In genomic region chr7:132264763-132265162, GRCm38 (mm10) we compare ENCODE assay signal across 19 mouse cellular contexts. TPM values are rescaled to one million over a fixed set of nuclear protein-coding genes. Genes with fewer than 3 reads are reported as not detected.
DNase-seq lines count a peak whose midpoint lies in the region; ATAC-seq and TF ChIP-seq lines count a peak whose summit lies in the region.
"Had no signal": no experiment of that assay in that cellular context is flagged by ENCODE, and none has a peak within 500 bp of the region (broad histone marks: within the 10 kb centered on the region; RNA-seq: fewer than 3 reads in every experiment).

No protein-coding gene starts in this region.

- no peak for TF ChIP-seq EP300 in stomach, postnatal 0 days (optimal IDR thresholded peaks at IDR 0.05)

- H3K27ac ChIP-seq in forebrain, embryonic 10.5 days, result peak overlapping the region; percentile 77
- H3K27ac ChIP-seq in forebrain, embryonic 12.5 days, result no peak overlapping the region
- H3K27ac ChIP-seq in limb, embryonic 15.5 days, result 0 out of 2 replicates have a peak overlapping the region, but pooled peaks have one; percentile 0
- no peak overlapping the region for H3K27ac ChIP-seq in limb, embryonic 10.5 days
- H3K27ac ChIP-seq in hindbrain, embryonic 10.5 days, result peak overlapping the region; percentile 88
- H3K27ac ChIP-seq in midbrain, embryonic 13.5 days, result peak overlapping the region; percentile 82
- no peak overlapping the region for H3K27ac ChIP-seq in stomach, postnatal 0 days (replicated peaks)
- H3K27ac ChIP-seq: embryonic facial prominence, embryonic 12.5 days; heart, embryonic 15.5 days; kidney, embryonic 15.5 days; macrophage; stomach, embryonic 15.5 days had no signal

- WGBS in forebrain, embryonic 10.5 days, result 72% methylated on average over 3 of the region's 3 CpGs
- 85% methylated on average over 3 of the region's 3 CpGs for WGBS in forebrain, embryonic 12.5 days
- 70% methylated on average over 3 of the region's 3 CpGs for WGBS in limb, embryonic 15.5 days
- 68% methylated on average over 3 of the region's 3 CpGs for WGBS in limb, embryonic 10.5 days
- WGBS in hindbrain, embryonic 10.5 days, result 65% methylated on average over 3 of the region's 3 CpGs
- 78% methylated on average over 3 of the region's 3 CpGs for WGBS in midbrain, embryonic 13.5 days
- 70% methylated on average over 3 of the region's 3 CpGs for WGBS in stomach, postnatal 0 days

- no peak for TF ChIP-seq CTCF in stomach, postnatal 0 days (IDR thresholded peaks at IDR 0.05; ENCODE audit: low read depth)

- ATAC-seq in forebrain, embryonic 12.5 days (ENCODE audit: low FRiP score), result no peak
- no peak for ATAC-seq in limb, embryonic 15.5 days (ENCODE audit: insufficient number of reproducible peaks, low FRiP score, low TSS enrichment, low read depth)
- no peak for ATAC-seq in midbrain, embryonic 13.5 days
- no peak for ATAC-seq in stomach, postnatal 0 days (ENCODE audit: low FRiP score, low TSS enrichment)
- ATAC-seq: inflammation-experienced regulatory T-cells, adult 6 months; Patski had no signal

- H3K27me3 ChIP-seq in forebrain, embryonic 10.5 days (ENCODE audit: poor library complexity, severe bottlenecking), result peaks cover 14% of the 10 kb centered on the region; the same call in 1 of the 2 replicates
- H3K27me3 ChIP-seq in forebrain, embryonic 12.5 days, result no peaks in the 10 kb centered on the region; the same call in 1 of the 2 replicates
- H3K27me3 ChIP-seq in limb, embryonic 15.5 days, result no peaks in the 10 kb centered on the region
- no peaks in the 10 kb centered on the region for H3K27me3 ChIP-seq in limb, embryonic 10.5 days (ENCODE audit: low read depth, poor library complexity, severe bottlenecking)
- H3K27me3 ChIP-seq in hindbrain, embryonic 10.5 days (ENCODE audit: insufficient read depth, poor library complexity, severe bottlenecking), result no peaks in the 10 kb centered on the region
- no peaks in the 10 kb centered on the region for H3K27me3 ChIP-seq in midbrain, embryonic 13.5 days
- no peaks in the 10 kb centered on the region for H3K27me3 ChIP-seq in stomach, postnatal 0 days (ENCODE audit: control insufficient read depth, insufficient read depth, low read length)
- H3K27me3 ChIP-seq: embryonic facial prominence, embryonic 12.5 days; heart, embryonic 15.5 days; kidney, embryonic 15.5 days; Patski; stomach, embryonic 15.5 days had no signal

- DNase-seq in forebrain, embryonic 10.5 days (ENCODE audit: extremely low spot score, low spot score), result no peak
- no peak for DNase-seq in limb, embryonic 10.5 days (ENCODE audit: low spot score)
- DNase-seq in hindbrain, embryonic 10.5 days (ENCODE audit: low spot score), result no peak
- DNase-seq in stomach, postnatal 0 days (ENCODE audit: low spot score), result no peak
- no peak for DNase-seq in gastrocnemius, adult 18-20 months (ENCODE audit: low spot score)
- DNase-seq: cerebellum, adult 9-10 months; gastrocnemius, postnatal 36 days; thymus, postnatal 4 days had no signal

- no peaks in the 10 kb centered on the region for H3K9me3 ChIP-seq in forebrain, embryonic 10.5 days
- no peaks in the 10 kb centered on the region for H3K9me3 ChIP-seq in forebrain, embryonic 12.5 days
- H3K9me3 ChIP-seq in limb, embryonic 15.5 days, result no peaks in the 10 kb centered on the region
- H3K9me3 ChIP-seq in limb, embryonic 10.5 days (replicated peaks), result no peaks in the 10 kb centered on the region
- no peaks in the 10 kb centered on the region for H3K9me3 ChIP-seq in hindbrain, embryonic 10.5 days
- H3K9me3 ChIP-seq in midbrain, embryonic 13.5 days, result no peaks in the 10 kb centered on the region
- no peaks in the 10 kb centered on the region for H3K9me3 ChIP-seq in stomach, postnatal 0 days (ENCODE audit: control insufficient read depth, low read length)
- H3K9me3 ChIP-seq: embryonic facial prominence, embryonic 12.5 days; heart, embryonic 15.5 days; kidney, embryonic 15.5 days; stomach, embryonic 15.5 days had no signal

- peaks cover 43% of the 10 kb centered on the region for H3K36me3 ChIP-seq in forebrain, embryonic 10.5 days (replicated peaks)
- H3K36me3 ChIP-seq in forebrain, embryonic 12.5 days (replicated peaks), result peaks cover 51% of the 10 kb centered on the region
- H3K36me3 ChIP-seq in limb, embryonic 15.5 days, result peaks cover 30% of the 10 kb centered on the region
- H3K36me3 ChIP-seq in limb, embryonic 10.5 days, result peaks cover 19% of the 10 kb centered on the region
- H3K36me3 ChIP-seq in hindbrain, embryonic 10.5 days, result peaks cover 71% of the 10 kb centered on the region
- peaks cover 27% of the 10 kb centered on the region for H3K36me3 ChIP-seq in midbrain, embryonic 13.5 days
- H3K36me3 ChIP-seq in stomach, postnatal 0 days (ENCODE audit: control insufficient read depth, insufficient read depth, low read length), result peaks cover 22% of the 10 kb centered on the region; the same call in 1 of the 2 replicates
- H3K36me3 ChIP-seq: heart, embryonic 15.5 days had no signal

- no peak overlapping the region for H3K9ac ChIP-seq in forebrain, embryonic 12.5 days
- H3K9ac ChIP-seq in limb, embryonic 15.5 days, result no peak overlapping the region
- H3K9ac ChIP-seq in midbrain, embryonic 13.5 days (replicated peaks), result no peak overlapping the region
- H3K9ac ChIP-seq in stomach, postnatal 0 days (ENCODE audit: low read length), result no peak overlapping the region
- H3K9ac ChIP-seq: embryonic facial prominence, embryonic 12.5 days; heart, embryonic 15.5 days; kidney, embryonic 15.5 days; stomach, embryonic 15.5 days had no signal

- H3K4me2 ChIP-seq in forebrain, embryonic 12.5 days, result no peak overlapping the region
- H3K4me2 ChIP-seq in limb, embryonic 15.5 days, result no peak overlapping the region
- no peak overlapping the region for H3K4me2 ChIP-seq in midbrain, embryonic 13.5 days (replicated peaks)
- H3K4me2 ChIP-seq in stomach, postnatal 0 days (replicated peaks; ENCODE audit: low read depth), result no peak overlapping the region
- H3K4me2 ChIP-seq: embryonic facial prominence, embryonic 12.5 days; heart, embryonic 15.5 days; kidney, embryonic 15.5 days; stomach, embryonic 15.5 days had no signal

- no peak overlapping the region for H3K4me3 ChIP-seq in forebrain, embryonic 10.5 days
- no peak overlapping the region for H3K4me3 ChIP-seq in forebrain, embryonic 12.5 days (replicated peaks)
- H3K4me3 ChIP-seq in limb, embryonic 15.5 days, result no peak overlapping the region
- no peak overlapping the region for H3K4me3 ChIP-seq in limb, embryonic 10.5 days
- H3K4me3 ChIP-seq in hindbrain, embryonic 10.5 days, result no peak overlapping the region
- H3K4me3 ChIP-seq in midbrain, embryonic 13.5 days (replicated peaks), result no peak overlapping the region
- H3K4me3 ChIP-seq in stomach, postnatal 0 days (ENCODE audit: low read depth, low read length), result no peak overlapping the region
- H3K4me3 ChIP-seq: embryonic facial prominence, embryonic 12.5 days; heart, embryonic 15.5 days; kidney, embryonic 15.5 days; myocyte; stomach, embryonic 15.5 days had no signal

- peaks cover 57% of the 10 kb centered on the region for H3K4me1 ChIP-seq in forebrain, embryonic 10.5 days
- H3K4me1 ChIP-seq in forebrain, embryonic 12.5 days, result peaks cover 34% of the 10 kb centered on the region
- H3K4me1 ChIP-seq in limb, embryonic 15.5 days, result peaks cover 7% of the 10 kb centered on the region; the same call in 1 of the 2 replicates
- peaks cover 4% of the 10 kb centered on the region; the same call in 1 of the 2 replicates for H3K4me1 ChIP-seq in limb, embryonic 10.5 days
- peaks cover 58% of the 10 kb centered on the region for H3K4me1 ChIP-seq in hindbrain, embryonic 10.5 days (replicated peaks)
- H3K4me1 ChIP-seq in midbrain, embryonic 13.5 days (replicated peaks), result peaks cover 56% of the 10 kb centered on the region
- no peaks in the 10 kb centered on the region; the same call in 1 of the 2 replicates for H3K4me1 ChIP-seq in stomach, postnatal 0 days (replicated peaks; ENCODE audit: control insufficient read depth, insufficient read depth)

RNA-seq across cellular contexts. Expression of gene Chst15, which starts 52.3 kb away (rescaled TPM):
- 9.2 and 9.7 TPM in 2 replicates for polyA plus RNA-seq in forebrain, embryonic 10.5 days (2016; fragmentation: Nextera tagmentation; extraction: Ambion mirVana)
- polyA plus RNA-seq in forebrain, embryonic 12.5 days (2016; fragmentation: Nextera tagmentation; extraction: Ambion mirVana), result 13.8 and 15.6 TPM in 2 replicates
- polyA plus RNA-seq in limb, embryonic 15.5 days (2015; fragmentation: Nextera tagmentation; extraction: Ambion mirVana), result 22.4 and 24.9 TPM in 2 replicates
- polyA plus RNA-seq in limb, embryonic 10.5 days (2016; fragmentation: Nextera tagmentation; extraction: Ambion mirVana), result 9.2 and 9.6 TPM in 2 replicates
- polyA plus RNA-seq in hindbrain, embryonic 10.5 days (2016; fragmentation: Nextera tagmentation; extraction: Ambion mirVana), result 22.0 and 25.9 TPM in 2 replicates
- 17.9 and 18.6 TPM in 2 replicates for polyA plus RNA-seq in midbrain, embryonic 13.5 days (2015; fragmentation: Nextera tagmentation; extraction: Ambion mirVana)
- 11.5 and 12.1 TPM in 2 replicates for polyA plus RNA-seq in stomach, postnatal 0 days (2015; fragmentation: Nextera tagmentation; extraction: Ambion mirVana)
- 1 to 10 TPM; 1.6 to 2.0 TPM for total RNA-seq in gastrocnemius, adult 18-20 months (2021)

Comparison
In these comparisons a context has a peak if more than half of its experiments do, and no peak if none do; other contexts are left out.
1. H3K27ac ChIP-seq: peak in forebrain, embryonic 10.5 days (single experiment), limb, embryonic 15.5 days (single experiment), hindbrain, embryonic 10.5 days (single experiment) and midbrain, embryonic 13.5 days (single experiment); none in forebrain, embryonic 12.5 days (single experiment), limb, embryonic 10.5 days (single experiment) and stomach, postnatal 0 days (single experiment).